In genomic region chr7:141041661-141042060, GRCm38 (mm10) we compare ENCODE assay signal across 8 mouse cellular contexts. TPM values are rescaled to one million over a fixed set of nuclear protein-coding genes. Genes with fewer than 3 reads are reported as not detected.
A peak's percentile ranks its signal among the peaks of the same experiment; 100 is the strongest.
DNase-seq lines count a peak whose midpoint lies in the region; ATAC-seq lines count a peak whose summit lies in the region.

No protein-coding gene starts in this region.

- no peaks in the 10 kb centered on the region for H3K4me1 ChIP-seq in forebrain, embryonic 13.5 days
- H3K4me1 ChIP-seq in forebrain, embryonic 15.5 days, result 0 out of 2 replicates have a peak, but pooled peaks cover 5% of the 10 kb centered on the region
- H3K4me1 ChIP-seq in intestine, embryonic 15.5 days (replicated peaks), result peaks cover 14% of the 10 kb centered on the region
- peaks cover 70% of the 10 kb centered on the region for H3K4me1 ChIP-seq in liver, embryonic 12.5 days

- peak overlapping the region; percentile 37; the same call in 1 of the 2 replicates for H3K27ac ChIP-seq in forebrain, embryonic 13.5 days
- no peak overlapping the region for H3K27ac ChIP-seq in forebrain, embryonic 15.5 days (replicated peaks)
- peak overlapping the region; percentile 93 for H3K27ac ChIP-seq in intestine, embryonic 15.5 days
- peak overlapping the region; percentile 70 for H3K27ac ChIP-seq in liver, embryonic 12.5 days

- no peaks in the 10 kb centered on the region for H3K36me3 ChIP-seq in forebrain, embryonic 13.5 days (ENCODE audit: poor library complexity, severe bottlenecking)
- H3K36me3 ChIP-seq in forebrain, embryonic 15.5 days, result no peaks in the 10 kb centered on the region
- no peaks in the 10 kb centered on the region for H3K36me3 ChIP-seq in intestine, embryonic 15.5 days
- H3K36me3 ChIP-seq in liver, embryonic 12.5 days, result no peaks in the 10 kb centered on the region

- H3K9me3 ChIP-seq in forebrain, embryonic 13.5 days (replicated peaks), result no peaks in the 10 kb centered on the region
- H3K9me3 ChIP-seq in forebrain, embryonic 15.5 days, result no peaks in the 10 kb centered on the region
- no peaks in the 10 kb centered on the region for H3K9me3 ChIP-seq in intestine, embryonic 15.5 days
- no peaks in the 10 kb centered on the region for H3K9me3 ChIP-seq in liver, embryonic 12.5 days (replicated peaks)

- no peaks in the 10 kb centered on the region for H3K27me3 ChIP-seq in forebrain, embryonic 13.5 days
- H3K27me3 ChIP-seq in forebrain, embryonic 15.5 days, result no peaks in the 10 kb centered on the region
- H3K27me3 ChIP-seq in intestine, embryonic 15.5 days (replicated peaks), result no peaks in the 10 kb centered on the region
- H3K27me3 ChIP-seq in liver, embryonic 12.5 days (replicated peaks), result no peaks in the 10 kb centered on the region

- DNase-seq in cerebellum, adult 9-10 months, result peak; percentile 45
- peak; percentile 63 for DNase-seq in gonadal fat pad, adult 2 months (ENCODE audit: low read depth)
- DNase-seq in neural tube, embryonic 10.5 days (ENCODE audit: extremely low spot score, low spot score), result peak; percentile 19
- DNase-seq in frontal cortex, postnatal 14 days (ENCODE audit: low spot score in 2 of 2), result no peak

- 28% methylated on average over 5 of the region's 5 CpGs for WGBS in forebrain, embryonic 13.5 days
- 17% methylated on average over 5 of the region's 5 CpGs for WGBS in forebrain, embryonic 15.5 days
- 15% methylated on average over 5 of the region's 5 CpGs for WGBS in intestine, embryonic 15.5 days
- 41% methylated on average over 5 of the region's 5 CpGs for WGBS in liver, embryonic 12.5 days (ENCODE audit: insufficient replicate concordance)

- H3K9ac ChIP-seq in forebrain, embryonic 13.5 days, result no peak overlapping the region
- H3K9ac ChIP-seq in forebrain, embryonic 15.5 days (replicated peaks), result no peak overlapping the region
- H3K9ac ChIP-seq in intestine, embryonic 15.5 days, result no peak overlapping the region
- no peak overlapping the region for H3K9ac ChIP-seq in liver, embryonic 12.5 days

- no peak overlapping the region for H3K4me3 ChIP-seq in forebrain, embryonic 13.5 days
- H3K4me3 ChIP-seq in forebrain, embryonic 15.5 days, result no peak overlapping the region
- H3K4me3 ChIP-seq in intestine, embryonic 15.5 days (replicated peaks), result no peak overlapping the region
- no peak overlapping the region for H3K4me3 ChIP-seq in liver, embryonic 12.5 days

- ATAC-seq in forebrain, embryonic 13.5 days, result peak; percentile 70; the same call in 1 of the 2 replicates
- no peak for ATAC-seq in forebrain, embryonic 15.5 days (replicated peaks)
- ATAC-seq in intestine, embryonic 15.5 days, result peak; percentile 74
- ATAC-seq in liver, embryonic 12.5 days, result no peak

- H3K4me2 ChIP-seq in forebrain, embryonic 13.5 days, result no peak overlapping the region
- H3K4me2 ChIP-seq in forebrain, embryonic 15.5 days (replicated peaks), result no peak overlapping the region
- no peak overlapping the region for H3K4me2 ChIP-seq in intestine, embryonic 15.5 days (replicated peaks)
- no peak overlapping the region for H3K4me2 ChIP-seq in liver, embryonic 12.5 days

RNA-seq across cellular contexts. Expression of gene Gm17387, which starts 12.7 kb away (rescaled TPM):
- polyA plus RNA-seq in forebrain, embryonic 13.5 days (2015; fragmentation: Nextera tagmentation; extraction: Ambion mirVana), result not detected in 2 replicates
- polyA plus RNA-seq in forebrain, embryonic 15.5 days (2015; fragmentation: Nextera tagmentation; extraction: Ambion mirVana), result not detected in 2 replicates
- polyA plus RNA-seq in gonadal fat pad, adult 2 months (2012; rRNA removed), result not detected in 2 replicates
- not detected in 2 replicates for polyA plus RNA-seq in intestine, embryonic 15.5 days (2015; fragmentation: Nextera tagmentation; extraction: Ambion mirVana)
- polyA plus RNA-seq in liver, embryonic 12.5 days (2016; fragmentation: Nextera tagmentation; extraction: Ambion mirVana), result not detected in 2 replicates

RNA-seq across cellular contexts. Expression of gene B4galnt4, which starts 19.2 kb away (rescaled TPM):
- polyA plus RNA-seq in forebrain, embryonic 13.5 days (2015; fragmentation: Nextera tagmentation; extraction: Ambion mirVana), result 33.0 and 34.7 TPM in 2 replicates
- 47.3 and 50.0 TPM in 2 replicates for polyA plus RNA-seq in forebrain, embryonic 15.5 days (2015; fragmentation: Nextera tagmentation; extraction: Ambion mirVana)
- polyA plus RNA-seq in gonadal fat pad, adult 2 months (2012; rRNA removed), result 7.7 and 8.9 TPM in 2 replicates
- 7.9 and 10.7 TPM in 2 replicates for polyA plus RNA-seq in intestine, embryonic 15.5 days (2015; fragmentation: Nextera tagmentation; extraction: Ambion mirVana)
- 1.9 and 2.3 TPM in 2 replicates for polyA plus RNA-seq in liver, embryonic 12.5 days (2016; fragmentation: Nextera tagmentation; extraction: Ambion mirVana)

RNA-seq across cellular contexts. Expression of gene Ifitm6, which starts 23.9 kb away (rescaled TPM):
- polyA plus RNA-seq in forebrain, embryonic 13.5 days (2015; fragmentation: Nextera tagmentation; extraction: Ambion mirVana), result not detected in 2 replicates
- not detected in 2 replicates for polyA plus RNA-seq in forebrain, embryonic 15.5 days (2015; fragmentation: Nextera tagmentation; extraction: Ambion mirVana)
- polyA plus RNA-seq in gonadal fat pad, adult 2 months (2012; rRNA removed), result 10.2 and 16.1 TPM in 2 replicates
- polyA plus RNA-seq in intestine, embryonic 15.5 days (2015; fragmentation: Nextera tagmentation; extraction: Ambion mirVana), result 1.6 and 3.6 TPM in 2 replicates
- polyA plus RNA-seq in liver, embryonic 12.5 days (2016; fragmentation: Nextera tagmentation; extraction: Ambion mirVana), result 1.4 and 2.7 TPM in 2 replicates

RNA-seq across cellular contexts. Expression of gene Ifitm3, which starts 31.1 kb away (rescaled TPM):
- 12.7 and 18.1 TPM in 2 replicates for polyA plus RNA-seq in forebrain, embryonic 13.5 days (2015; fragmentation: Nextera tagmentation; extraction: Ambion mirVana)
- polyA plus RNA-seq in forebrain, embryonic 15.5 days (2015; fragmentation: Nextera tagmentation; extraction: Ambion mirVana), result 21.7 and 24.9 TPM in 2 replicates
- polyA plus RNA-seq in gonadal fat pad, adult 2 months (2012; rRNA removed), result 421 and 433 TPM in 2 replicates
- 255 and 288 TPM in 2 replicates for polyA plus RNA-seq in intestine, embryonic 15.5 days (2015; fragmentation: Nextera tagmentation; extraction: Ambion mirVana)
- polyA plus RNA-seq in liver, embryonic 12.5 days (2016; fragmentation: Nextera tagmentation; extraction: Ambion mirVana), result 35.7 TPM in 2 replicates

RNA-seq across cellular contexts. Expression of gene Pkp3, which starts 36.4 kb away (rescaled TPM):
- 0.25 TPM in 1 of 2 replicates, not detected in the other for polyA plus RNA-seq in forebrain, embryonic 13.5 days (2015; fragmentation: Nextera tagmentation; extraction: Ambion mirVana)
- polyA plus RNA-seq in forebrain, embryonic 15.5 days (2015; fragmentation: Nextera tagmentation; extraction: Ambion mirVana), result not detected in 2 replicates
- polyA plus RNA-seq in gonadal fat pad, adult 2 months (2012; rRNA removed), result 21.5 and 23.5 TPM in 2 replicates
- 24.6 and 26.1 TPM in 2 replicates for polyA plus RNA-seq in intestine, embryonic 15.5 days (2015; fragmentation: Nextera tagmentation; extraction: Ambion mirVana)
- polyA plus RNA-seq in liver, embryonic 12.5 days (2016; fragmentation: Nextera tagmentation; extraction: Ambion mirVana), result 0.71 and 1.1 TPM in 2 replicates

Comparison
In these comparisons a context has a peak if more than half of its experiments do, and no peak if none do; other contexts are left out.
1. ATAC-seq: peak in forebrain, embryonic 13.5 days (single experiment) and intestine, embryonic 15.5 days (single experiment); none in forebrain, embryonic 15.5 days (single experiment) and liver, embryonic 12.5 days (single experiment).
2. DNase-seq: peak in cerebellum, adult 9-10 months (single experiment), gonadal fat pad, adult 2 months (single experiment) and neural tube, embryonic 10.5 days (single experiment); none in frontal cortex, postnatal 14 days (0 of 2).